Mouse (Mus musculus) CD4-positive helper T cell, adult 2 months (primary cell): ENCODE results near the gene Dtnb.
"Not testable (repeated sequence)": the region's sequence is repeated elsewhere in the genome, so short reads cannot be mapped to it uniquely, and the experiment has no call there.

ENCODE experiments used
- DNase-seq: peaks from one replicate; pipeline ENCODE4 v3.0.0-alpha.2; 2012; ENCODE audit warnings: low read depth, missing footprints, low spot score

The Dtnb gene

GRCm38 (mm10) chr12:3571787-3572580 lies at the start of gene Dtnb:
TSS of gene Dtnb (plus strand) at chr12:3572381.
- DNase-seq: peak; percentile 81

GRCm38 (mm10) chr12:3525536-3525935 lies 46.6 kb upstream of the Dtnb start:
- no peak for DNase-seq

- not testable (repeated sequence) for DNase-seq
Observed at GRCm38 (mm10) chr12:3535446-3535845, 36.7 kb upstream of the Dtnb start.

- DNase-seq: no peak
Observed at GRCm38 (mm10) chr12:3537616-3538015, 34.6 kb upstream of the Dtnb start.

- DNase-seq: no peak
Observed at GRCm38 (mm10) chr12:3538036-3538435, 34.1 kb upstream of the Dtnb start.

- DNase-seq: no peak
Observed at GRCm38 (mm10) chr12:3539605-3540004, 32.6 kb upstream of the Dtnb start.

GRCm38 (mm10) chr12:3540871-3541270 lies 31.3 kb upstream of the Dtnb start:
- DNase-seq: no peak

- no peak for DNase-seq
Observed at GRCm38 (mm10) chr12:3545451-3545850, 26.7 kb upstream of the Dtnb start.

- no peak for DNase-seq
Observed at GRCm38 (mm10) chr12:3546121-3546658, 26.0 kb upstream of the Dtnb start.

- DNase-seq: no peak
Observed at GRCm38 (mm10) chr12:3546781-3547180, 25.4 kb upstream of the Dtnb start.

- DNase-seq: peak; percentile 62
Observed at GRCm38 (mm10) chr12:3547506-3547905, 24.7 kb upstream of the Dtnb start.

GRCm38 (mm10) chr12:3547911-3548310 lies 24.3 kb upstream of the Dtnb start:
- DNase-seq: no peak

GRCm38 (mm10) chr12:3548582-3549211 lies 23.5 kb upstream of the Dtnb start:
- peak; percentile 43 for DNase-seq

GRCm38 (mm10) chr12:3550280-3550679 lies 21.9 kb upstream of the Dtnb start:
- DNase-seq: no peak

- DNase-seq: no peak
Observed at GRCm38 (mm10) chr12:3557414-3558319, 14.5 kb upstream of the Dtnb start.

- DNase-seq: peak; percentile 84
Observed at GRCm38 (mm10) chr12:3560596-3560995, 11.6 kb upstream of the Dtnb start.

- DNase-seq: no peak
Observed at GRCm38 (mm10) chr12:3561032-3561431, 11.1 kb upstream of the Dtnb start.

GRCm38 (mm10) chr12:3562806-3563205 lies 9.4 kb upstream of the Dtnb start:
- DNase-seq: no peak

GRCm38 (mm10) chr12:3563659-3564058 lies 8.5 kb upstream of the Dtnb start:
- DNase-seq: no peak

- peak; percentile 69 for DNase-seq
Observed at GRCm38 (mm10) chr12:3568461-3568991, 3.7 kb upstream of the Dtnb start.

- DNase-seq: peak; percentile 19
Observed at GRCm38 (mm10) chr12:3570711-3571400, 1.3 kb upstream of the Dtnb start.
